In the genomic region with DNA sequence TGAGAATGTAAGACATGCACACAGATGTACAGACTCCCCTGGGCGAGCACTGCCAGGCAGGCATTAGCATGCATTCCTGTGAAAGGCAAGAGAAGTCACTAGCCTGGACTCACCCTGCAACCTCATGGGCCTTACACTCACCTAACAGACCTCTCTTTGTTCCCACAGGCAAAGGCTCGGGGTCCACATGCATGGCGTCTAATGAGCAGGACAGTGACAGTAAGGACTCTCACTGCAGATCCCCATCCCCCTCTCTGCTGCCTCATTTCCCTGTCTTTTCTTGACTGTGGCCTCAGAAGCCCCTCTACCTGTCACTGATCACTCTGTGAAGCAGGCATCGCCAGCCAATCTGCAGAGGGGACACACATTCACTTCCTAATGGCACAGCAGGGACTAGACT, we compare ENCODE assay signal across 25 mouse cellular contexts. TPM values are rescaled to one million over a fixed set of nuclear protein-coding genes. Genes with fewer than 3 reads are reported as not detected.
DNase-seq lines count a peak whose midpoint lies in the region; ATAC-seq and TF ChIP-seq lines count a peak whose summit lies in the region.
"Had no signal": no experiment of that assay in that cellular context is flagged by ENCODE, and none has a peak within 500 bp of the region (broad histone marks: within the 10 kb centered on the region; RNA-seq: fewer than 3 reads in every experiment).

No protein-coding gene starts in this region.

- intact Hi-C loops in gastrocnemius, adult 2 months (cut with DNase I), result no loop called here

- H3K9me3 ChIP-seq in midbrain, embryonic 10.5 days (replicated peaks), result no peaks in the 10 kb centered on the region
- no peaks in the 10 kb centered on the region for H3K9me3 ChIP-seq in midbrain, embryonic 15.5 days
- H3K9me3 ChIP-seq in limb, embryonic 10.5 days (replicated peaks), result no peaks in the 10 kb centered on the region
- H3K9me3 ChIP-seq: embryonic facial prominence, embryonic 12.5 days; forebrain, embryonic 13.5 days; forebrain, embryonic 15.5 days had no signal

- H3K27ac ChIP-seq in gastrocnemius, adult 2 months, result no peak overlapping the region
- H3K27ac ChIP-seq in midbrain, embryonic 10.5 days (replicated peaks), result 0 out of 2 replicates have a peak overlapping the region, but pooled peaks have one; percentile 23
- H3K27ac ChIP-seq in midbrain, embryonic 15.5 days, result no peak overlapping the region
- peak overlapping the region; percentile 7; the same call in 1 of the 2 replicates for H3K27ac ChIP-seq in limb, embryonic 10.5 days
- H3K27ac ChIP-seq: embryonic facial prominence, embryonic 12.5 days; forebrain, embryonic 13.5 days; forebrain, embryonic 15.5 days had no signal

- H3K4me1 ChIP-seq in midbrain, embryonic 10.5 days, result peaks cover 11% of the 10 kb centered on the region
- peaks cover 5% of the 10 kb centered on the region; the same call in 1 of the 2 replicates for H3K4me1 ChIP-seq in midbrain, embryonic 15.5 days
- peaks cover 38% of the 10 kb centered on the region for H3K4me1 ChIP-seq in limb, embryonic 10.5 days
- H3K4me1 ChIP-seq: forebrain, embryonic 15.5 days had no signal

- H3K4me3 ChIP-seq in gastrocnemius, adult 2 months, result no peak overlapping the region
- no peak overlapping the region for H3K4me3 ChIP-seq in midbrain, embryonic 10.5 days
- no peak overlapping the region for H3K4me3 ChIP-seq in midbrain, embryonic 15.5 days
- no peak overlapping the region for H3K4me3 ChIP-seq in limb, embryonic 10.5 days
- H3K4me3 ChIP-seq: embryonic facial prominence, embryonic 12.5 days; forebrain, embryonic 13.5 days; forebrain, embryonic 15.5 days had no signal

- WGBS in midbrain, embryonic 10.5 days, result 48% methylated on average over 4 of the region's 4 CpGs
- 42% methylated on average over 4 of the region's 4 CpGs for WGBS in midbrain, embryonic 15.5 days
- WGBS in limb, embryonic 10.5 days, result 50% methylated on average over 4 of the region's 4 CpGs

- no peak overlapping the region for H3K9ac ChIP-seq in midbrain, embryonic 15.5 days
- H3K9ac ChIP-seq: embryonic facial prominence, embryonic 12.5 days; forebrain, embryonic 13.5 days; forebrain, embryonic 15.5 days; forebrain, postnatal 0 days had no signal

- peak; percentile 11 for DNase-seq in gastrocnemius, adult 2 months
- DNase-seq in gastrocnemius, postnatal 25 days, result no peak
- no peak for DNase-seq in midbrain, embryonic 10.5 days (ENCODE audit: low spot score)
- DNase-seq in retina, postnatal 1 day, result peak; percentile 51
- no peak for DNase-seq in retina, embryonic 14.5 days (ENCODE audit: low spot score)
- DNase-seq in limb, embryonic 10.5 days (ENCODE audit: low spot score), result no peak
- DNase-seq: adrenal gland, adult 2 months; adrenal gland, postnatal 10 days; adrenal gland, postnatal 25 days; cerebellum, adult 11 months; cerebellum, adult 18-20 months; cerebellum, adult 8-10 months; cerebellum, adult 9-11 months; cerebellum, postnatal 14 days; cerebellum, postnatal 36 days; forebrain, postnatal 0 days had no signal

- H3K4me2 ChIP-seq in midbrain, embryonic 15.5 days, result no peak overlapping the region
- H3K4me2 ChIP-seq: embryonic facial prominence, embryonic 12.5 days; forebrain, embryonic 13.5 days; forebrain, embryonic 15.5 days had no signal

- TF ChIP-seq CTCF in gastrocnemius, adult 2 months (IDR thresholded peaks at IDR 0.05), result no peak

- H3K27me3 ChIP-seq in midbrain, embryonic 10.5 days (ENCODE audit: low read depth, poor library complexity, severe bottlenecking), result no peaks in the 10 kb centered on the region
- H3K27me3 ChIP-seq in midbrain, embryonic 15.5 days (replicated peaks), result no peaks in the 10 kb centered on the region
- no peaks in the 10 kb centered on the region for H3K27me3 ChIP-seq in limb, embryonic 10.5 days (ENCODE audit: low read depth, poor library complexity, severe bottlenecking)
- H3K27me3 ChIP-seq: embryonic facial prominence, embryonic 12.5 days; forebrain, embryonic 13.5 days; forebrain, embryonic 15.5 days had no signal

- no peak for ATAC-seq in midbrain, embryonic 15.5 days (replicated peaks)
- ATAC-seq in megakaryocyte-erythroid progenitor cell, adult 5-6 weeks (replicated peaks; ENCODE audit: low FRiP score, low TSS enrichment, poor library complexity, severe bottlenecking), result no peak
- ATAC-seq: forebrain, embryonic 13.5 days; forebrain, embryonic 15.5 days; forebrain, postnatal 0 days had no signal

- H3K36me3 ChIP-seq in midbrain, embryonic 10.5 days, result no peaks in the 10 kb centered on the region
- H3K36me3 ChIP-seq in midbrain, embryonic 15.5 days (replicated peaks), result no peaks in the 10 kb centered on the region
- H3K36me3 ChIP-seq in limb, embryonic 10.5 days, result no peaks in the 10 kb centered on the region
- H3K36me3 ChIP-seq: embryonic facial prominence, embryonic 12.5 days; forebrain, embryonic 15.5 days had no signal

RNA-seq across cellular contexts. Expression of gene Vsir, which starts 12.1 kb away (rescaled TPM):
- total RNA-seq in gastrocnemius, adult 2 months (2021), result 1 to 10 TPM; 6.2 to 6.4 TPM
- total RNA-seq in gastrocnemius, postnatal 25 days (2021), result 1 to 10 TPM; 7.0 to 7.4 TPM
- 1.9 and 2.3 TPM in 2 replicates for polyA plus RNA-seq in midbrain, embryonic 10.5 days (2016; fragmentation: Nextera tagmentation; extraction: Ambion mirVana)
- polyA plus RNA-seq in midbrain, embryonic 15.5 days (2015; fragmentation: Nextera tagmentation; extraction: Ambion mirVana), result 2.5 and 3.0 TPM in 2 replicates
- polyA plus RNA-seq in limb, embryonic 10.5 days (2016; fragmentation: Nextera tagmentation; extraction: Ambion mirVana), result 1.1 and 2.0 TPM in 2 replicates
- 4.1 and 4.7 TPM in 2 replicates for total RNA-seq in megakaryocyte-erythroid progenitor cell, adult 5-6 weeks (2014; fragmentation: Nextera tagmentation)
- total RNA-seq in megakaryocyte-erythroid progenitor cell, adult 5-6 weeks (2017), result 3.3 and 4.7 TPM in 2 replicates

RNA-seq across cellular contexts. Expression of gene Gm17455, which starts 40.8 kb away (rescaled TPM):
- total RNA-seq in gastrocnemius, adult 2 months (2021), result under 1 TPM in 1 of 2 experiments, not detected in 1; 0.31 TPM
- not detected for total RNA-seq in gastrocnemius, postnatal 25 days (2021)
- 3.7 and 5.5 TPM in 2 replicates for polyA plus RNA-seq in midbrain, embryonic 10.5 days (2016; fragmentation: Nextera tagmentation; extraction: Ambion mirVana)
- 8.9 and 11.0 TPM in 2 replicates for polyA plus RNA-seq in midbrain, embryonic 15.5 days (2015; fragmentation: Nextera tagmentation; extraction: Ambion mirVana)
- polyA plus RNA-seq in limb, embryonic 10.5 days (2016; fragmentation: Nextera tagmentation; extraction: Ambion mirVana), result 0.53 and 0.65 TPM in 2 replicates
- not detected in 2 replicates for total RNA-seq in megakaryocyte-erythroid progenitor cell, adult 5-6 weeks (2014; fragmentation: Nextera tagmentation)
- not detected in 2 replicates for total RNA-seq in megakaryocyte-erythroid progenitor cell, adult 5-6 weeks (2017)
- total RNA-seq: adrenal gland, adult 2 months; adrenal gland, postnatal 10 days; adrenal gland, postnatal 25 days; adrenal gland, postnatal 4 days; common myeloid progenitor, adult 5-6 weeks; MEL had no signal
- polyA plus RNA-seq: C2C12 had no signal

Comparison
In these comparisons a context has a peak if more than half of its experiments do, and no peak if none do; other contexts are left out.
1. DNase-seq: peak in gastrocnemius, adult 2 months (single experiment) and retina, postnatal 1 day (single experiment); none in gastrocnemius, postnatal 25 days (single experiment), midbrain, embryonic 10.5 days (single experiment), retina, embryonic 14.5 days (single experiment) and limb, embryonic 10.5 days (single experiment).
2. H3K27ac ChIP-seq: peak in midbrain, embryonic 10.5 days (single experiment) and limb, embryonic 10.5 days (single experiment); none in gastrocnemius, adult 2 months (single experiment) and midbrain, embryonic 15.5 days (single experiment).